11 mouse cellular contexts compared by ENCODE assay signal in the genomic region with DNA sequence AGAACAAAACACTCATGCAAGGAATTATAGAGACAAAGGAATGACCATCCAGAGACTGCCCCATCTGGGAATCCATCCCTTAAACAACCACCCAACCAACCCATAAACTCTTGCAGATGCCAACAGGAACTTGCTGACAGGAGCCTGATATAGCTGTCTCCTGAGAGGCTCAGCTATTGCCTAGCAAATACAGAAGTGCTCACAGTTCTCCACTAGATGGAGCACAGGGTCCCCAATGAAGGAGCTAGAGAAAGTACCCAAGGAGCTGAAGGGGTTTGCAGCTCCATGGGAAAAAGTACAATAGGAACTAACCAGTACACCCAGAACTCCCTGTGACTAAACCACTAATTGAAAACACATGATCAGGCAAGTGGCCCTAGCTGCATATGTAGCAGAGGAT.
DNase-seq lines count a peak whose midpoint lies in the region; ATAC-seq and TF ChIP-seq lines count a peak whose summit lies in the region.
"Had no signal": no experiment of that assay in that cellular context is flagged by ENCODE, and none has a peak within 500 bp of the region (broad histone marks: within the 10 kb centered on the region; RNA-seq: fewer than 3 reads in every experiment).

No protein-coding gene starts in this region.

- no peaks in the 10 kb centered on the region for H3K36me3 ChIP-seq in hindbrain, embryonic 10.5 days
- H3K36me3 ChIP-seq in hindbrain, embryonic 16.5 days (ENCODE audit: control insufficient read depth, insufficient read depth, low read length) = no peaks in the 10 kb centered on the region
- H3K36me3 ChIP-seq in liver, postnatal 0 days (replicated peaks; ENCODE audit: insufficient read depth, low read length) = no peaks in the 10 kb centered on the region
- H3K36me3 ChIP-seq: embryonic facial prominence, embryonic 13.5 days; G1E; hindbrain, embryonic 15.5 days had no signal

- TF ChIP-seq CTCF in liver, postnatal 0 days (IDR thresholded peaks at IDR 0.05; ENCODE audit: low read depth) = no peak

- no peak for TF ChIP-seq EP300 in liver, postnatal 0 days (IDR thresholded peaks at IDR 0.05; ENCODE audit: low read depth)

- intact Hi-C loops in heart, postnatal 25 days (cut with DNase I) = no loop called here

- H3K4me3 ChIP-seq in hindbrain, embryonic 10.5 days = no peak overlapping the region
- no peak overlapping the region for H3K4me3 ChIP-seq in hindbrain, embryonic 16.5 days (ENCODE audit: low read length)
- H3K4me3 ChIP-seq in liver, postnatal 0 days (ENCODE audit: low read depth, low read length) = no peak overlapping the region
- H3K4me3 ChIP-seq: embryonic facial prominence, embryonic 13.5 days; hindbrain, embryonic 15.5 days had no signal

- peak; percentile 20 for DNase-seq in hindbrain, embryonic 10.5 days (ENCODE audit: low spot score)
- peak; percentile 10 to 19 for DNase-seq in right cerebral cortex, adult 2 months (ENCODE audit: low spot score in 2 of 2)
- DNase-seq in right cerebral cortex, postnatal 14 days = no peak
- peak; percentile 18 for DNase-seq in forelimb bud, embryonic 11.5 days (ENCODE audit: low read depth, low spot score)
- DNase-seq in yolk sac, embryonic 10.5 days (ENCODE audit: low spot score) = no peak
- DNase-seq in heart, postnatal 25 days (ENCODE audit: low spot score) = no peak
- DNase-seq in liver, postnatal 0 days = no peak

- no peaks in the 10 kb centered on the region for H3K27me3 ChIP-seq in hindbrain, embryonic 10.5 days (ENCODE audit: insufficient read depth, poor library complexity, severe bottlenecking)
- no peaks in the 10 kb centered on the region for H3K27me3 ChIP-seq in hindbrain, embryonic 16.5 days (replicated peaks; ENCODE audit: control insufficient read depth, insufficient read depth, low read length)
- no peaks in the 10 kb centered on the region for H3K27me3 ChIP-seq in liver, postnatal 0 days (ENCODE audit: insufficient read depth, low read length)
- H3K27me3 ChIP-seq: embryonic facial prominence, embryonic 13.5 days; hindbrain, embryonic 15.5 days had no signal

- no peak overlapping the region for H3K27ac ChIP-seq in hindbrain, embryonic 10.5 days
- no peak overlapping the region for H3K27ac ChIP-seq in hindbrain, embryonic 16.5 days (ENCODE audit: low read depth, low read length)
- H3K27ac ChIP-seq in liver, postnatal 0 days (ENCODE audit: low read depth) = no peak overlapping the region
- H3K27ac ChIP-seq: embryonic facial prominence, embryonic 13.5 days; hindbrain, embryonic 15.5 days had no signal

- H3K4me2 ChIP-seq in hindbrain, embryonic 16.5 days (ENCODE audit: low read length) = no peak overlapping the region
- no peak overlapping the region for H3K4me2 ChIP-seq in liver, postnatal 0 days (ENCODE audit: low read depth, low read length)
- H3K4me2 ChIP-seq: embryonic facial prominence, embryonic 13.5 days; hindbrain, embryonic 15.5 days had no signal

- no peaks in the 10 kb centered on the region for H3K4me1 ChIP-seq in hindbrain, embryonic 10.5 days (replicated peaks)
- no peaks in the 10 kb centered on the region for H3K4me1 ChIP-seq in hindbrain, embryonic 16.5 days (ENCODE audit: control insufficient read depth, insufficient read depth, low read depth, low read length)
- no peaks in the 10 kb centered on the region for H3K4me1 ChIP-seq in liver, postnatal 0 days (ENCODE audit: insufficient read depth)
- H3K4me1 ChIP-seq: embryonic facial prominence, embryonic 13.5 days; hindbrain, embryonic 15.5 days had no signal

- no peak for ATAC-seq in hindbrain, embryonic 16.5 days
- no peak for ATAC-seq in liver, postnatal 0 days

- H3K9me3 ChIP-seq in hindbrain, embryonic 10.5 days = no peaks in the 10 kb centered on the region
- no peaks in the 10 kb centered on the region for H3K9me3 ChIP-seq in hindbrain, embryonic 16.5 days (ENCODE audit: control insufficient read depth, low read length)
- no peaks in the 10 kb centered on the region for H3K9me3 ChIP-seq in liver, postnatal 0 days (ENCODE audit: low read length)
- H3K9me3 ChIP-seq: embryonic facial prominence, embryonic 13.5 days; G1E; hindbrain, embryonic 15.5 days had no signal

- H3K9ac ChIP-seq in hindbrain, embryonic 16.5 days (ENCODE audit: low read depth, low read length) = no peak overlapping the region
- H3K9ac ChIP-seq in liver, postnatal 0 days (replicated peaks) = no peak overlapping the region
- H3K9ac ChIP-seq: embryonic facial prominence, embryonic 13.5 days; hindbrain, embryonic 15.5 days had no signal

Comparison
In these comparisons a context has a peak if more than half of its experiments do, and no peak if none do; other contexts are left out.
1. DNase-seq: peak in hindbrain, embryonic 10.5 days (single experiment), right cerebral cortex, adult 2 months (2 of 2) and forelimb bud, embryonic 11.5 days (single experiment); none in right cerebral cortex, postnatal 14 days (single experiment), yolk sac, embryonic 10.5 days (single experiment), heart, postnatal 25 days (single experiment) and liver, postnatal 0 days (single experiment).